Mouse (Mus musculus) lung, embryonic 16.5 days (tissue): ENCODE results near the gene Slc39a9. TPM values are rescaled to one million over a fixed set of nuclear protein-coding genes. Genes with fewer than 3 reads are reported as not detected.

Experiments used
- ATAC-seq: fragments of 200-750 bp; cut with Nextera tagmentation; 2 replicates; pipeline ENCODE4 v1.8.0; 2017; ENCODE audit warnings: low read depth, mild to moderate bottlenecking, moderate library complexity
- H3K27ac ChIP-seq: fragments of 300-500 bp; sonication (generic); 2 replicates; pipeline ENCODE4 v1.5.1; 2014; ENCODE audit warnings: mild to moderate bottlenecking, control low read depth, low read length
- H3K27me3 ChIP-seq: fragments of 300-500 bp; sonication (generic); 2 replicates; pipeline ENCODE4 v1.6.1; 2014; ENCODE audit warnings: low read depth, low read length, mixed read lengths; ENCODE audit not compliant: control insufficient read depth, insufficient read depth
- H3K36me3 ChIP-seq: fragments of 300-500 bp; sonication (generic); 2 replicates; pipeline ENCODE4 v1.6.1; 2014; ENCODE audit warnings: low read length; ENCODE audit not compliant: control insufficient read depth, insufficient read depth
- H3K4me1 ChIP-seq: fragments of 300-500 bp; sonication (generic); replicated peaks from 2 replicates; pipeline ENCODE4 v1.6.1; 2014; ENCODE audit warnings: low read length, mixed read lengths; ENCODE audit not compliant: control insufficient read depth, insufficient read depth
- H3K4me2 ChIP-seq: fragments of 300-500 bp; sonication (generic); 2 replicates; pipeline ENCODE4 v1.6.1; 2014; ENCODE audit warnings: low read depth, low read length, control low read depth
- H3K4me3 ChIP-seq: fragments of 300-500 bp; sonication (generic); 2 replicates; pipeline ENCODE4 v1.5.1; 2014; ENCODE audit warnings: mild to moderate bottlenecking, low read length, control low read depth
- H3K9ac ChIP-seq: fragments of 300-500 bp; sonication (generic); 2 replicates; pipeline ENCODE4 v1.6.1; 2014; ENCODE audit warnings: low read length, control low read depth
- H3K9me3 ChIP-seq: fragments of 300-500 bp; sonication (generic); 2 replicates; pipeline ENCODE4 v1.6.1; 2016; ENCODE audit warnings: low read length; ENCODE audit not compliant: control insufficient read depth
- WGBS: fragments of 180-500 bp; shearing (Covaris S2); extraction: QIAGEN DNeasy Blood & Tissue Kit; methylation state at CpG from one replicate; pipeline ENCODE4 v1.1.7; 2014; 5-methylcytosine and 5-hydroxymethylcytosine counted together
- polyA plus RNA-seq: library from polyadenylated mRNA; unstranded; fragments of >200 nt; fragmentation: Nextera tagmentation; extraction: Ambion mirVana; gene quantifications from 2 replicates; pipeline ENCODE4 v1.2.1, GENCODE M21; 2015

Slc39a9 gene
- polyA plus RNA-seq, 1 experiment from 2014 or later = 30.4 TPM

DNA sequence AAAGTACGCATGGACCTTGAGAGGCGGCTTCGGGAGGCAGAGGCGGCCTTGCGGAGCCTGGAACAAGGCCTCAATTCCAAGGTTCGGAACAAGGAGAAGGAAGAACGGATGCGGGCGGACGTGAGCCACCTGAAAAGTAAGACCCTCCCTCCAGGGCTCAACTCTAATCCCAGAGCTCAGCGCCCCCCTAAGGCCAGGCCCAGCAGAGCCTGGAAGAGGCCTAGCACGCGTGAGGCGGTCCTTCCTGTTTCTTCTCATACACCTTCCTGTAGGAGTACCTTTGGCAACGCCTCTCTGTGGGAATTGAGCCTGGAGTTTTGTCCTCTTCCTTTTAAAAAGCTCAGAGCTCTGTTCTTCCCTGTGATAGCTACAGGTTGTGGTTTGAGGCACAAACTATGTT, 77.8 kb downstream of the Slc39a9 start:
- no peak overlapping the region for H3K27ac ChIP-seq
- no peaks in the 10 kb centered on the region for H3K36me3 ChIP-seq
- H3K9me3 ChIP-seq = no peaks in the 10 kb centered on the region
- no peak overlapping the region for H3K9ac ChIP-seq
- 82% methylated on average over 15 of the region's 15 CpGs for WGBS
- no peak for ATAC-seq
- no peaks in the 10 kb centered on the region for H3K4me1 ChIP-seq
- no peak overlapping the region for H3K4me3 ChIP-seq
- no peaks in the 10 kb centered on the region for H3K27me3 ChIP-seq
- no peak overlapping the region for H3K4me2 ChIP-seq

GRCm38 (mm10) chr12:80724853-80725559, 81.3 kb downstream of the Slc39a9 start:
- Histone ChIP-seq H3K36me3 (no peaks in the 10 kb centered on the region), H3K9ac (peak overlapping the region; percentile 17; the same call in 1 of the 2 replicates), H3K4me2 (no peak overlapping the region), H3K4me1 (no peaks in the 10 kb centered on the region), H3K4me3 (no peak overlapping the region), H3K27ac (no peak overlapping the region), H3K27me3 (no peaks in the 10 kb centered on the region), H3K9me3 (no peaks in the 10 kb centered on the region)
- ATAC-seq = peak; percentile 54; the same call in 1 of the 2 replicates
- 21% methylated on average over 10 of the region's 10 CpGs for WGBS

- ATAC-seq = no peak
- Histone ChIP-seq H3K4me3 (no peak overlapping the region), H3K9ac (no peak overlapping the region), H3K4me2 (no peak overlapping the region), H3K27me3 (no peaks in the 10 kb centered on the region), H3K27ac (no peak overlapping the region), H3K4me1 (no peaks in the 10 kb centered on the region), H3K36me3 (no peaks in the 10 kb centered on the region), H3K9me3 (no peaks in the 10 kb centered on the region)
- 23% methylated on average over 1 of the region's 1 CpGs for WGBS
Observed at GRCm38 (mm10) chr12:80728207-80728606, 84.5 kb downstream of the Slc39a9 start.

GRCm38 (mm10) chr12:80728814-80729213, 85.1 kb downstream of the Slc39a9 start:
- WGBS = 47% methylated on average over 2 of the region's 2 CpGs
- Histone ChIP-seq H3K4me1 (no peaks in the 10 kb centered on the region), H3K9me3 (no peaks in the 10 kb centered on the region), H3K27ac (no peak overlapping the region), H3K36me3 (no peaks in the 10 kb centered on the region), H3K9ac (no peak overlapping the region), H3K4me2 (no peak overlapping the region), H3K4me3 (no peak overlapping the region), H3K27me3 (no peaks in the 10 kb centered on the region)
- ATAC-seq = no peak

- no peak overlapping the region for H3K9ac ChIP-seq
- no peak overlapping the region for H3K4me3 ChIP-seq
- peak overlapping the region; percentile 2 for H3K27ac ChIP-seq
- H3K36me3 ChIP-seq = no peaks in the 10 kb centered on the region
- H3K4me2 ChIP-seq = no peak overlapping the region
- no peaks in the 10 kb centered on the region for H3K9me3 ChIP-seq
- ATAC-seq = peak; percentile 72
- 49% methylated on average over 12 of the region's 12 CpGs for WGBS
- H3K4me1 ChIP-seq = no peaks in the 10 kb centered on the region
- no peaks in the 10 kb centered on the region for H3K27me3 ChIP-seq
Observed at GRCm38 (mm10) chr12:80729758-80730530, 86.3 kb downstream of the Slc39a9 start.

DNA sequence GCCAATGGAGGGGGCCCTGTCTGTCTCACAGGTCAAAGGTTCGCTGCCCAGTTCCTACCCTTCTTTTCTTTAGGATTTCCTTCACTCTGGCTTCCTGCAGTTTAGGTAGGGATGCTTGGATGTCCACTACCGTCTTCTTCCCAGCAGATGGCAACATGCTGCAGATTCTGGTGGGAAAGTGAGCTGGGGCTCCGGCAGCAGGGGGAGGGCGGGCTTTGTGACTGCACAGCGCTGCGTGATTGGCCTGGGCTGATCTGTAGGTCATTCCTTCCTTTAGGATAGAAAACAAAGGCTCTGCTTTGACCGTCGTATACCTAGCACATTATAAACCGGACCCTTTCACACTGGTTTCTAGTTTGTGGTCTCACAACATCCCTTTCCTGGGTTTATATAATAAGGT, 86.9 kb downstream of the Slc39a9 start:
- Histone ChIP-seq H3K27me3 (no peaks in the 10 kb centered on the region), H3K4me1 (no peaks in the 10 kb centered on the region), H3K4me2 (peak overlapping the region; percentile 23; the same call in 1 of the 2 replicates), H3K27ac (peak overlapping the region; percentile 2; the same call in 1 of the 2 replicates), H3K9me3 (no peaks in the 10 kb centered on the region), H3K36me3 (no peaks in the 10 kb centered on the region), H3K4me3 (no peak overlapping the region), H3K9ac (no peak overlapping the region)
- WGBS = 6% methylated on average over 9 of the region's 9 CpGs
- ATAC-seq = peak; percentile 85

Other genes with a start within 250 kb of the Slc39a9 start
- gene Dcaf5, start 207.3 kb upstream of the Slc39a9 start, polyA plus RNA-seq = 9.8 and 11.6 TPM in 2 replicates
- gene Exd2, start 180.8 kb upstream of the Slc39a9 start, polyA plus RNA-seq = 29.6 and 30.7 TPM in 2 replicates
- 13.0 and 13.4 TPM in 2 replicates for gene Galnt16, start 125.6 kb upstream of the Slc39a9 start, polyA plus RNA-seq
- 272 and 278 TPM in 2 replicates for gene Erh, start 458 bp downstream of the Slc39a9 start, polyA plus RNA-seq
- 3.6 and 4.1 TPM in 2 replicates for gene Plekhd1, start 48.7 kb downstream of the Slc39a9 start, polyA plus RNA-seq
- gene Ccdc177, start 116.8 kb downstream of the Slc39a9 start, polyA plus RNA-seq = 0.06 TPM in 1 of 2 replicates, not detected in the other
- 21.9 and 22.8 TPM in 2 replicates for gene Susd6, start 146.6 kb downstream of the Slc39a9 start, polyA plus RNA-seq